Mouse (Mus musculus): ENCODE data around the gene Cry2. TPM values are rescaled to one million over a fixed set of nuclear protein-coding genes. Genes with fewer than 3 reads are reported as not detected.

Cry2 gene
- polyA plus RNA-seq, 1 experiment from 2014 or later = 23.4 TPM

DNA sequence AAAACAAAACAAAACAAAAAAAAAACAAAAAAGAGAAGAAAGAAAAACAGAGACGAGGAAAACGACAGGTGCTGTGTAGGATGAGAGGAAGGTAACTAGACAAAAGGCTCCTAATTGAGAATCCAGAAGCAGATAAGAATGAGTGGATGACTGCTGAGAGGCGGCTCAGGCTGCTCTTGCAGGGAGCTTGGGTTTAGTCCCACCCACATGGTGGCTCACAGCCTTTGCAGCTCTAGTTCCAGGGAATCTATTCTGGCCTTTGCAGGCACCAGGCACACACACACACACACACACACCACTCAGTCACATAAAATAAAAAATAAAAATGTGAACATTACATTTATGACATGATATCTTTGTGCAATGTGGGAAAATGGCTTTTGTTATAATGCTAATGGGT is 4.7 kb upstream of the Cry2 start:
- no peak overlapping the region for H3K4me2 ChIP-seq (ENCODE audit: low read depth, low read length)
- H3K4me3 ChIP-seq (replicated peaks; ENCODE audit: low read length) = no peak overlapping the region
- H3K27me3 ChIP-seq (ENCODE audit: control insufficient read depth, insufficient read depth, low read length) = no peaks in the 10 kb centered on the region
- ATAC-seq (ENCODE audit: insufficient read depth, low FRiP score) = no peak
- H3K27ac ChIP-seq (ENCODE audit: low read length) = no peak overlapping the region
- H3K9ac ChIP-seq (ENCODE audit: low read length) = no peak overlapping the region
- WGBS = 60% methylated on average over 3 of the region's 3 CpGs
- H3K36me3 ChIP-seq (ENCODE audit: control insufficient read depth, insufficient read depth, low read length) = no peaks in the 10 kb centered on the region
- peaks cover 10% of the 10 kb centered on the region; the same call in 1 of the 2 replicates for H3K4me1 ChIP-seq (ENCODE audit: control insufficient read depth, insufficient read depth, low read length)
- H3K9me3 ChIP-seq (replicated peaks; ENCODE audit: control insufficient read depth, low read length) = no peaks in the 10 kb centered on the region

DNA sequence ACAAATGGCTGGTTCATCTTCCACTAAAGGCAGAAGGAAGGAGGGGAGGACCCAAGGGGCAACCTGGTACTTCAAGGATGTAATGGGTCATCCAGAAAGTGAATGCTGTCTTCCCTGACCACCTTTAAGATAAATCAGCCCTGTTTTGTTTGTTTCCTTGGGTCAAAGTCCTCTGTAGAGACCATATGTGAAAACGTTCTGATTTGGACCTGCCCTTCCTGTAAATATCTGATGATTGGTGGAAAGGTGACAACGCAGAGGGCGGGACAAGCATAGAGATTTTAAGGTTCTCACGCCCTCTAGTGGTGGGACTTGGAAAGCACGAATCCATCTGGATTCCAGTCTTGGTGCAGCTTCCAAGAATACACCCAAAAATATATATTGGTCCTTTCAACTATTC is 4.0 kb upstream of the Cry2 start:
- Histone ChIP-seq H3K9ac (ENCODE audit: low read length) (0 out of 2 replicates have a peak overlapping the region, but pooled peaks have one; percentile 18), H3K36me3 (ENCODE audit: control insufficient read depth, insufficient read depth, low read length) (no peaks in the 10 kb centered on the region), H3K4me2 (ENCODE audit: low read depth, low read length) (peak overlapping the region; percentile 40; the same call in 1 of the 2 replicates), H3K4me3 (replicated peaks; ENCODE audit: low read length) (0 out of 2 replicates have a peak overlapping the region, but pooled peaks have one; percentile 14), H3K9me3 (replicated peaks; ENCODE audit: control insufficient read depth, low read length) (no peaks in the 10 kb centered on the region), H3K27ac (ENCODE audit: low read length) (no peak overlapping the region), H3K27me3 (ENCODE audit: control insufficient read depth, insufficient read depth, low read length) (no peaks in the 10 kb centered on the region), H3K4me1 (ENCODE audit: control insufficient read depth, insufficient read depth, low read length) (peaks cover 13% of the 10 kb centered on the region)
- no peak for ATAC-seq (ENCODE audit: insufficient read depth, low FRiP score)
- under 1% methylated on average over 5 of the region's 5 CpGs for WGBS

DNA sequence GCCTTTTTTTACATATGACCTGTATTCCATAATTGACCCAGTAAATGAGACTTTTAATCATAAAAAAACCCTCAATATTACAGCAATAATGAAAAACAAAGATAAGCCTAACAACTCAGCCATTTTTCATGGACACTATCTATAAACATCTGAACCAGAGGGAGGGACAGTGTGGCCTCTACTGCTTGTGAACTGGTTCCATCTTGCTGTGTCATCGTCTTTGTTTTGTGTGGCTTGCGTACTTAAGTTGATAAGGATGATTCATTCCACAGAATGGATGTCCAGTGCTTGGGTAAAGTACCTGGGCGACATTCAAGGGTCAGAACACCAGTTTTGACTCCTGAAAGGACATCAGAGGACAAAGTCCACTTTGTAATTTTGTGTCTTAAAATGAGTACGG is 3.5 kb upstream of the Cry2 start:
- no peak for ATAC-seq (ENCODE audit: insufficient read depth, low FRiP score)
- H3K27ac ChIP-seq (ENCODE audit: low read length) = no peak overlapping the region
- 61% methylated on average over 4 of the region's 4 CpGs for WGBS

DNA sequence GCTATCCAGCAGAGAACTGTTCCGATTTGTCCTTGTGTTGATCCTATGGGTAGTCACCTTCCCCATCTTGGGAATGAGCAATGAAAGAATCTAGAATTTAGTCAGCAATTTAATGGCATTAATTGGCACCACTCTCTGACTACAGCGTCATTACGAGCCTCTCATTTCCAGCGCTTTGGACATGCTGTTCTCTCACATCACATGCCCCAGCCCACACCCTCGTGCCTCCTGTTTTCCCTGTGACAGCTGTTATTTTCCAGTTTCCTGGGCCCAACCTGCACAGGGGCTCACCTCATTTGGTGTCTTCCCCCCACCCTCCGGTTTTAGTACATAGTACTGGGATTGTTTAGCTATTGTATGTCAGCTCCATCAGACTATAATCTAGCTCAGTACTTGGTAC is 1.2 kb upstream of the Cry2 start:
- 48% methylated on average over 6 of the region's 6 CpGs for WGBS
- no peak overlapping the region for H3K9ac ChIP-seq (ENCODE audit: low read length)
- no peaks in the 10 kb centered on the region for H3K36me3 ChIP-seq (ENCODE audit: control insufficient read depth, insufficient read depth, low read length)
- H3K4me3 ChIP-seq (replicated peaks; ENCODE audit: low read length) = no peak overlapping the region
- H3K27ac ChIP-seq (ENCODE audit: low read length) = no peak overlapping the region
- no peak overlapping the region for H3K4me2 ChIP-seq (ENCODE audit: low read depth, low read length)
- peaks cover 33% of the 10 kb centered on the region for H3K4me1 ChIP-seq (ENCODE audit: control insufficient read depth, insufficient read depth, low read length)
- no peaks in the 10 kb centered on the region for H3K27me3 ChIP-seq (ENCODE audit: control insufficient read depth, insufficient read depth, low read length)
- no peak for ATAC-seq (ENCODE audit: insufficient read depth, low FRiP score)
- no peaks in the 10 kb centered on the region for H3K9me3 ChIP-seq (replicated peaks; ENCODE audit: control insufficient read depth, low read length)

More for the DNA sequence above, 3.5 kb upstream of the Cry2 start:
- H3K9ac ChIP-seq (ENCODE audit: low read length) = no peak overlapping the region
- H3K9me3 ChIP-seq (replicated peaks; ENCODE audit: control insufficient read depth, low read length) = no peaks in the 10 kb centered on the region
- peaks cover 15% of the 10 kb centered on the region for H3K4me1 ChIP-seq (ENCODE audit: control insufficient read depth, insufficient read depth, low read length)
- H3K27me3 ChIP-seq (ENCODE audit: control insufficient read depth, insufficient read depth, low read length) = no peaks in the 10 kb centered on the region
- H3K36me3 ChIP-seq (ENCODE audit: control insufficient read depth, insufficient read depth, low read length) = no peaks in the 10 kb centered on the region
- H3K4me3 ChIP-seq (replicated peaks; ENCODE audit: low read length) = no peak overlapping the region
- H3K4me2 ChIP-seq (ENCODE audit: low read depth, low read length) = 0 out of 2 replicates have a peak overlapping the region, but pooled peaks have one; percentile 40

DNA sequence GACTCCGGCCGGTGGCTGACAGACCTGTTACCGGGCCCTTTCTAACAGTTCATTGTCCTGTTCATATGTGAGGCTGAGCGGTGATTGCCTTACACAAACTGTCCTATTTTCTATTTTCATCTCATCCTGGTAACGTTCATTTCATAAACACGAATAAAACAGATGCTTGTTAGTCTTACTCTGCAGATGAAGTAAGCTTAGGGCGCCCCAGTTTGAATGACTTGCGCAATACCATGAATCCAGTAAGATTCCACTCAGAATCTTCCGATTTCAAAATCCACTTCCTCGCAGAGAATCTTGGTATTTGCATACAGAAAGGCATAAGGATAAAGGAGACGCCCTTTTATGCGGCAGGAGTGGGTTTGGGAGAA is 517 bp upstream of the Cry2 start:
- 5% methylated on average over 12 of the region's 12 CpGs for WGBS
- ATAC-seq (ENCODE audit: insufficient read depth, low FRiP score) = no peak

GRCm38 (mm10) chr2:92432299-92433295 is 1.2 kb downstream of the Cry2 start:
- 30% methylated on average over 17 of the region's 17 CpGs for WGBS
- Histone ChIP-seq H3K9ac (ENCODE audit: low read length) (peak overlapping the region; percentile 82), H3K4me3 (replicated peaks; ENCODE audit: low read length) (peak overlapping the region; percentile 75), H3K27me3 (ENCODE audit: control insufficient read depth, insufficient read depth, low read length) (no peaks in the 10 kb centered on the region), H3K4me1 (ENCODE audit: control insufficient read depth, insufficient read depth, low read length) (peaks cover 55% of the 10 kb centered on the region), H3K9me3 (replicated peaks; ENCODE audit: control insufficient read depth, low read length) (no peaks in the 10 kb centered on the region), H3K4me2 (ENCODE audit: low read depth, low read length) (peak overlapping the region; percentile 92), H3K27ac (ENCODE audit: low read length) (peak overlapping the region; percentile 76), H3K36me3 (ENCODE audit: control insufficient read depth, insufficient read depth, low read length) (no peaks in the 10 kb centered on the region)
- ATAC-seq (ENCODE audit: insufficient read depth, low FRiP score) = no peak

More for the DNA sequence above, 517 bp upstream of the Cry2 start:
- H3K27me3 ChIP-seq (ENCODE audit: control insufficient read depth, insufficient read depth, low read length) = no peaks in the 10 kb centered on the region
- peak overlapping the region; percentile 69 for H3K9ac ChIP-seq (ENCODE audit: low read length)
- H3K4me2 ChIP-seq (ENCODE audit: low read depth, low read length) = peak overlapping the region; percentile 82
- H3K4me1 ChIP-seq (ENCODE audit: control insufficient read depth, insufficient read depth, low read length) = peaks cover 39% of the 10 kb centered on the region
- peak overlapping the region; percentile 58 for H3K4me3 ChIP-seq (replicated peaks; ENCODE audit: low read length)
- H3K36me3 ChIP-seq (ENCODE audit: control insufficient read depth, insufficient read depth, low read length) = no peaks in the 10 kb centered on the region
- no peaks in the 10 kb centered on the region for H3K9me3 ChIP-seq (replicated peaks; ENCODE audit: control insufficient read depth, low read length)
- H3K27ac ChIP-seq (ENCODE audit: low read length) = peak overlapping the region; percentile 52

- peaks cover 63% of the 10 kb centered on the region for H3K4me1 ChIP-seq (ENCODE audit: control insufficient read depth, insufficient read depth, low read length)
- peak overlapping the region; percentile 75 for H3K4me3 ChIP-seq (replicated peaks; ENCODE audit: low read length)
- no peak for ATAC-seq (ENCODE audit: insufficient read depth, low FRiP score)
- WGBS = 31% methylated on average over 11 of the region's 11 CpGs
- peak overlapping the region; percentile 76 for H3K27ac ChIP-seq (ENCODE audit: low read length)
- peak overlapping the region; percentile 82 for H3K9ac ChIP-seq (ENCODE audit: low read length)
- no peaks in the 10 kb centered on the region for H3K27me3 ChIP-seq (ENCODE audit: control insufficient read depth, insufficient read depth, low read length)
- no peaks in the 10 kb centered on the region for H3K36me3 ChIP-seq (ENCODE audit: control insufficient read depth, insufficient read depth, low read length)
- no peaks in the 10 kb centered on the region for H3K9me3 ChIP-seq (replicated peaks; ENCODE audit: control insufficient read depth, low read length)
- H3K4me2 ChIP-seq (ENCODE audit: low read depth, low read length) = peak overlapping the region; percentile 92
These were observed 2.1 kb downstream of the Cry2 start for GRCm38 (mm10) chr2:92431611-92432179.

DNA sequence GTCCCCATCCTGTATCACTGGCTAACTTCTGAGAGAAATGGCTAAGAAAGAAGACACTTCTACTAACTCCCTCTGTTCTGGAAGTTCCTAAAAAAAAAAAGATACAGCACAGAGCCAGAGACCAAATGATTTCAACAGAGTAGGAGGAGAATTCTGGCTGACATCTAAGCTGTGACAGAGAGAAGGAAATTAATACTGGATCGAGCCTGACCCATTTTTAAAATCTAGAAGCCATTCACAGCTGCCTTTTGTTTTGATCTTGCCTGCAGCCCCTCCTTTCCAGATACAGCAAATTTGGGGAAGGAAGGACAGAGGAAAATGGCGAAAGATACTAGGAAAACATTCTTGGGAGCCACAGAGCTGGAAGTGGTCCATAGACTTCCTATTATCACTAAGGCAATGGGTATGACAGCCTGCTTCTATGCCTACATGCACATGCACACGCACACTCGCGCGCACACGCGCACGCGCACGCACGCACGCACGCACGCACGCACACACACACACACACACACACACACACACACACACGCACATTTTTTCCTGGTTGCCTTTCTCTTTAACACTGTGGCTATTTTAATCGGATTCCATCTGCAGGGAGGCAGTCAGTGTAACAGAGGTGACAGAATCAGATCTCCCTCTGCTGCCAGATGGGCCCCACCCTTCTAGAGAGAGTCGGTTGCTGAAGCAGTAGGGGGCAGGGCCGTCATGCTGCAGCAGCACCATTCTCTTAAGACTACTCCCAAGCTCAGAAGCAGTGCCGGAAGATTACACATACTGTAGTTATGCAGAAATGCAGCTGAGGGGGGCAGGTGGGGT is 2.9 kb downstream of the Cry2 start:
- Histone ChIP-seq H3K36me3 (ENCODE audit: control insufficient read depth, insufficient read depth, low read length) (no peaks in the 10 kb centered on the region), H3K27ac (ENCODE audit: low read length) (peak overlapping the region; percentile 76), H3K4me3 (replicated peaks; ENCODE audit: low read length) (peak overlapping the region; percentile 75), H3K27me3 (ENCODE audit: control insufficient read depth, insufficient read depth, low read length) (no peaks in the 10 kb centered on the region), H3K4me2 (ENCODE audit: low read depth, low read length) (peak overlapping the region; percentile 92), H3K4me1 (ENCODE audit: control insufficient read depth, insufficient read depth, low read length) (peaks cover 70% of the 10 kb centered on the region), H3K9ac (ENCODE audit: low read length) (peak overlapping the region; percentile 82), H3K9me3 (replicated peaks; ENCODE audit: control insufficient read depth, low read length) (no peaks in the 10 kb centered on the region)
- 45% methylated on average over 21 of the region's 21 CpGs for WGBS
- ATAC-seq (ENCODE audit: insufficient read depth, low FRiP score) = peak; percentile 18; the same call in 1 of the 2 replicates
